Mouse (Mus musculus) embryonic facial prominence, embryonic 15.5 days (tissue): ENCODE data around the gene Hmgcr. TPM values are rescaled to one million over a fixed set of nuclear protein-coding genes. Genes with fewer than 3 reads are reported as not detected.
"Not testable (repeated sequence)": the region's sequence is repeated elsewhere in the genome, so short reads cannot be mapped to it uniquely, and the experiment has no call there.

Experiments
- ATAC-seq: fragments of 200-750 bp; cut with Nextera tagmentation; 2 replicates; pipeline ENCODE4 v1.8.0; 2017; ENCODE audit warnings: low read depth, moderate TSS enrichment; ENCODE audit not compliant: insufficient number of reproducible peaks, low FRiP score, low TSS enrichment
- H3K27ac ChIP-seq: fragments of 300-500 bp; sonication (generic); replicated peaks from 2 replicates; pipeline ENCODE4 v1.5.1; 2015; ENCODE audit warnings: mild to moderate bottlenecking, inconsistent platforms
- H3K27me3 ChIP-seq: fragments of 300-500 bp; sonication (generic); 2 replicates; pipeline ENCODE4 v1.6.1; 2015; ENCODE audit warnings: inconsistent platforms
- H3K36me3 ChIP-seq: fragments of 300-500 bp; sonication (generic); 2 replicates; pipeline ENCODE4 v1.6.1; 2015; ENCODE audit warnings: mild to moderate bottlenecking, inconsistent platforms
- H3K4me1 ChIP-seq: fragments of 300-500 bp; sonication (generic); 2 replicates; pipeline ENCODE4 v1.6.1; 2015; ENCODE audit warnings: inconsistent platforms
- H3K4me2 ChIP-seq: fragments of 300-500 bp; sonication (generic); replicated peaks from 2 replicates; pipeline ENCODE4 v1.6.1; 2015; ENCODE audit warnings: mild to moderate bottlenecking, inconsistent platforms
- H3K4me3 ChIP-seq: fragments of 300-500 bp; sonication (generic); replicated peaks from 2 replicates; pipeline ENCODE4 v1.5.1; 2015; ENCODE audit warnings: mild to moderate bottlenecking, inconsistent platforms
- H3K9ac ChIP-seq: fragments of 300-500 bp; sonication (generic); 2 replicates; pipeline ENCODE4 v1.6.1; 2015; ENCODE audit warnings: inconsistent platforms
- H3K9me3 ChIP-seq: fragments of 300-500 bp; sonication (generic); replicated peaks from 2 replicates; pipeline ENCODE4 v1.6.1; 2016; ENCODE audit warnings: inconsistent platforms
- WGBS: fragments of 180-500 bp; shearing (Covaris S2); methylation state at CpG from one replicate; pipeline ENCODE4 v1.1.7; 2015; 5-methylcytosine and 5-hydroxymethylcytosine counted together
- polyA plus RNA-seq: library from polyadenylated mRNA; unstranded; fragments of >200 nt; fragmentation: Nextera tagmentation; extraction: Ambion mirVana; gene quantifications from 2 replicates; pipeline ENCODE4 v1.2.1, GENCODE M21; 2015

Hmgcr gene
- polyA plus RNA-seq, 1 experiment from 2014 or later = 55.6 TPM

GRCm38 (mm10) chr13:96664419-96664974, 6.2 kb downstream of the Hmgcr start:
- no peaks in the 10 kb centered on the region for H3K27me3 ChIP-seq
- H3K9me3 ChIP-seq = no peaks in the 10 kb centered on the region
- no peak for ATAC-seq
- no peak overlapping the region for H3K9ac ChIP-seq
- no peak overlapping the region for H3K4me2 ChIP-seq
- H3K4me1 ChIP-seq = peaks cover 17% of the 10 kb centered on the region; the same call in 1 of the 2 replicates
- H3K36me3 ChIP-seq = peaks cover 67% of the 10 kb centered on the region
- no peak overlapping the region for H3K4me3 ChIP-seq
- no peak overlapping the region for H3K27ac ChIP-seq
- WGBS = 83% methylated on average over 7 of the region's 7 CpGs

GRCm38 (mm10) chr13:96663120-96663519, 7.6 kb downstream of the Hmgcr start:
- H3K9me3 ChIP-seq, H3K27me3 ChIP-seq, ATAC-seq, H3K4me2 ChIP-seq, H3K4me3 ChIP-seq, H3K9ac ChIP-seq, H3K27ac ChIP-seq, H3K4me1 ChIP-seq: not testable (repeated sequence)
- H3K36me3 ChIP-seq = peaks cover 81% of the 10 kb centered on the region
- WGBS = 97% methylated on average over 4 of the region's 4 CpGs

- Histone ChIP-seq H3K27ac (no peak overlapping the region), H3K4me2 (no peak overlapping the region), H3K4me1 (no peaks in the 10 kb centered on the region), H3K4me3 (no peak overlapping the region), H3K36me3 (peaks cover 87% of the 10 kb centered on the region), H3K9ac (no peak overlapping the region), H3K9me3 (no peaks in the 10 kb centered on the region), H3K27me3 (no peaks in the 10 kb centered on the region)
- 71% methylated on average over 10 of the region's 10 CpGs for WGBS
- ATAC-seq = peak; percentile 80
These were observed 10.5 kb downstream of the Hmgcr start for GRCm38 (mm10) chr13:96660095-96660860.

GRCm38 (mm10) chr13:96658936-96659335, 11.8 kb downstream of the Hmgcr start:
- no peaks in the 10 kb centered on the region for H3K4me1 ChIP-seq
- no peaks in the 10 kb centered on the region for H3K9me3 ChIP-seq
- 92% methylated on average over 7 of the region's 7 CpGs for WGBS
- H3K4me2 ChIP-seq = no peak overlapping the region
- H3K9ac ChIP-seq = no peak overlapping the region
- no peaks in the 10 kb centered on the region for H3K27me3 ChIP-seq
- no peak overlapping the region for H3K4me3 ChIP-seq
- ATAC-seq = no peak
- no peak overlapping the region for H3K27ac ChIP-seq
- peaks cover 87% of the 10 kb centered on the region for H3K36me3 ChIP-seq

GRCm38 (mm10) chr13:96656673-96657072, 14.1 kb downstream of the Hmgcr start:
- 73% methylated on average over 1 of the region's 1 CpGs for whole genome bisulfite sequencing
- H3K4me2 ChIP-seq = no peak overlapping the region
- no peaks in the 10 kb centered on the region for H3K4me1 ChIP-seq
- no peak overlapping the region for H3K27ac ChIP-seq
- no peaks in the 10 kb centered on the region for H3K27me3 ChIP-seq
- H3K9ac ChIP-seq = no peak overlapping the region
- H3K4me3 ChIP-seq = no peak overlapping the region
- H3K9me3 ChIP-seq = no peaks in the 10 kb centered on the region
- ATAC-seq = no peak
- H3K36me3 ChIP-seq = peaks cover 86% of the 10 kb centered on the region

GRCm38 (mm10) chr13:96653041-96653440, 17.7 kb downstream of the Hmgcr start:
- Histone ChIP-seq H3K4me3 (no peak overlapping the region), H3K27ac (no peak overlapping the region), H3K4me1 (no peaks in the 10 kb centered on the region), H3K9me3 (no peaks in the 10 kb centered on the region), H3K36me3 (peaks cover 84% of the 10 kb centered on the region), H3K4me2 (no peak overlapping the region), H3K9ac (no peak overlapping the region), H3K27me3 (no peaks in the 10 kb centered on the region)
- ATAC-seq = no peak
- 84% methylated on average over 9 of the region's 9 CpGs for WGBS

GRCm38 (mm10) chr13:96645822-96646221, 24.9 kb downstream of the Hmgcr start:
- no peak for ATAC-seq
- H3K4me3 ChIP-seq = no peak overlapping the region
- 47% methylated on average over 5 of the region's 5 CpGs for WGBS

GRCm38 (mm10) chr13:96644168-96644567, 26.6 kb downstream of the Hmgcr start:
- H3K9me3 ChIP-seq = no peaks in the 10 kb centered on the region
- H3K27ac ChIP-seq = no peak overlapping the region
- H3K36me3 ChIP-seq = peaks cover 24% of the 10 kb centered on the region
- WGBS = 63% methylated on average over 2 of the region's 2 CpGs
- no peaks in the 10 kb centered on the region for H3K27me3 ChIP-seq
- H3K4me3 ChIP-seq = no peak overlapping the region
- H3K4me1 ChIP-seq = no peaks in the 10 kb centered on the region
- no peak overlapping the region for H3K9ac ChIP-seq
- ATAC-seq = no peak
- H3K4me2 ChIP-seq = no peak overlapping the region

More at GRCm38 (mm10) chr13:96645822-96646221, 24.9 kb downstream of the Hmgcr start:
- no peak overlapping the region for H3K27ac ChIP-seq
- no peak overlapping the region for H3K4me2 ChIP-seq
- no peaks in the 10 kb centered on the region for H3K9me3 ChIP-seq
- H3K9ac ChIP-seq = no peak overlapping the region
- H3K27me3 ChIP-seq = no peaks in the 10 kb centered on the region
- no peaks in the 10 kb centered on the region for H3K4me1 ChIP-seq
- peaks cover 32% of the 10 kb centered on the region for H3K36me3 ChIP-seq

GRCm38 (mm10) chr13:96630396-96630795, 40.3 kb downstream of the Hmgcr start:
- ATAC-seq = no peak
- Histone ChIP-seq H3K9me3 (no peaks in the 10 kb centered on the region), H3K4me1 (no peaks in the 10 kb centered on the region), H3K4me3 (no peak overlapping the region), H3K36me3 (peaks cover 37% of the 10 kb centered on the region), H3K27ac (no peak overlapping the region), H3K27me3 (no peaks in the 10 kb centered on the region), H3K9ac (no peak overlapping the region), H3K4me2 (no peak overlapping the region)
- 93% methylated on average over 4 of the region's 4 CpGs for WGBS

- no peaks in the 10 kb centered on the region for H3K27me3 ChIP-seq
- no peak overlapping the region for H3K4me2 ChIP-seq
- 29% methylated on average over 1 of the region's 1 CpGs for WGBS
- H3K9ac ChIP-seq = no peak overlapping the region
- H3K4me1 ChIP-seq = no peaks in the 10 kb centered on the region
- H3K9me3 ChIP-seq = no peaks in the 10 kb centered on the region
- H3K36me3 ChIP-seq = peaks cover 10% of the 10 kb centered on the region; the same call in 1 of the 2 replicates
- no peak overlapping the region for H3K27ac ChIP-seq
- no peak overlapping the region for H3K4me3 ChIP-seq
- no peak for ATAC-seq
These were observed 49.8 kb downstream of the Hmgcr start for GRCm38 (mm10) chr13:96620891-96621290.

- Histone ChIP-seq H3K9ac (no peak overlapping the region), H3K4me3 (no peak overlapping the region), H3K36me3 (peaks cover 11% of the 10 kb centered on the region; the same call in 1 of the 2 replicates), H3K27ac (no peak overlapping the region), H3K27me3 (no peaks in the 10 kb centered on the region), H3K4me1 (no peaks in the 10 kb centered on the region), H3K4me2 (no peak overlapping the region), H3K9me3 (no peaks in the 10 kb centered on the region)
- ATAC-seq = no peak
- 80% methylated on average over 3 of the region's 3 CpGs for WGBS
These were observed 56.1 kb downstream of the Hmgcr start for GRCm38 (mm10) chr13:96614615-96615014.

- Histone ChIP-seq H3K27me3 (no peaks in the 10 kb centered on the region), H3K9ac (no peak overlapping the region), H3K27ac (no peak overlapping the region), H3K4me3 (no peak overlapping the region), H3K4me2 (no peak overlapping the region), H3K9me3 (no peaks in the 10 kb centered on the region), H3K4me1 (no peaks in the 10 kb centered on the region), H3K36me3 (peaks cover 33% of the 10 kb centered on the region)
- ATAC-seq = no peak
- WGBS = 94% methylated on average over 2 of the region's 2 CpGs
These were observed 66.5 kb downstream of the Hmgcr start for GRCm38 (mm10) chr13:96604242-96604641.
